Mouse (Mus musculus) CH12.LX (cell line): ENCODE data around the gene Snx9. TPM values are rescaled to one million over a fixed set of nuclear protein-coding genes. Genes with fewer than 3 reads are reported as not detected.

ENCODE experiments used
- DNase-seq: peaks from one replicate; pipeline ENCODE4 v3.0.0-alpha.2; 2013; ENCODE audit errors: extremely low read depth
- H3K27ac ChIP-seq: 2 replicates; pipeline ENCODE4 v1.5.1; 2012; ENCODE audit warnings: low read depth, mild to moderate bottlenecking, control low read depth, moderate library complexity; ENCODE audit not compliant: insufficient read depth
- H3K27me3 ChIP-seq: replicated peaks from 2 replicates; pipeline ENCODE3; 2012; ENCODE audit warnings: inconsistent platforms
- H3K36me3 ChIP-seq, 2 experiments: replicated peaks in 1 of 2; 2 replicates each; pipeline versions ENCODE3 to v1.6.1; 2012; ENCODE audit warnings: inconsistent platforms in 1 of 2, low read length in 1 of 2, mild to moderate bottlenecking in 1 of 2, mixed read lengths in 1 of 2, moderate library complexity in 1 of 2; ENCODE audit not compliant: control insufficient read depth in 1 of 2, insufficient read depth in 1 of 2
- H3K4me1 ChIP-seq, 2 experiments: 2 replicates each; pipeline ENCODE4 v1.6.1; 2012; ENCODE audit warnings: inconsistent platforms in 1 of 2, moderate library complexity in 1 of 2; ENCODE audit not compliant: insufficient read depth in 2 of 2, control insufficient read depth in 1 of 2
- H3K4me2 ChIP-seq: 2 replicates; pipeline ENCODE4 v1.6.1; 2012; ENCODE audit warnings: low read depth, mild to moderate bottlenecking, control low read depth; ENCODE audit not compliant: poor library complexity, insufficient read depth, severe bottlenecking
- H3K4me3 ChIP-seq, 3 experiments: fragments of 150-350 bp in 1 of 3; sonication (generic) in 1 of 3; replicated peaks in 1 of 3; 2 replicates each; pipeline versions ENCODE3 to v1.5.1; 2011 to 2012; ENCODE audit warnings: low read depth in 2 of 3, low read length in 2 of 3, mild to moderate bottlenecking in 2 of 3, moderate library complexity in 2 of 3, control low read depth in 1 of 3, improper control_type of control experiment in 1 of 3, inconsistent platforms in 1 of 3, mixed read lengths in 1 of 3; ENCODE audit not compliant: poor library complexity in 1 of 3
- H3K79me2 ChIP-seq: replicated peaks from 2 replicates; pipeline ENCODE4 v1.6.1; 2012; ENCODE audit warnings: mild to moderate bottlenecking, moderate library complexity; ENCODE audit not compliant: control insufficient read depth, poor library complexity, insufficient read depth, severe bottlenecking; ENCODE audit errors: extremely low read depth
- H3K9ac ChIP-seq: 2 replicates; pipeline ENCODE4 v1.6.1; 2012; ENCODE audit warnings: low read depth, mild to moderate bottlenecking, control low read depth, moderate library complexity; ENCODE audit not compliant: insufficient read depth
- H3K9me3 ChIP-seq: replicated peaks from 2 replicates; pipeline ENCODE3; 2012; ENCODE audit warnings: low read length, inconsistent platforms, mixed read lengths
- BHLHE40 ChIP-seq: IDR thresholded peaks from 2 replicates; pipeline ENCODE4 v1.6.1; 2011; ENCODE audit warnings: mild to moderate bottlenecking, low read depth, low read length, improper control_type of control experiment
- CHD2 ChIP-seq: IDR thresholded peaks from 2 replicates; pipeline ENCODE4 v1.6.1; 2011; ENCODE audit warnings: low read length, improper control_type of control experiment
- CTCF ChIP-seq, 2 experiments: IDR thresholded peaks in 1 of 2; conservative IDR thresholded peaks in 1 of 2; 2 replicates each; pipeline ENCODE4 v1.5.1; 2011 to 2012; ENCODE audit warnings: low read depth in 2 of 2, low read length in 2 of 2, improper control_type of control experiment in 1 of 2, inconsistent platforms in 1 of 2, mild to moderate bottlenecking in 1 of 2, moderate library complexity in 1 of 2
- ELF1 ChIP-seq: IDR thresholded peaks from 2 replicates; pipeline ENCODE4 v1.6.1; 2014; ENCODE audit warnings: low read depth, mild to moderate bottlenecking, inconsistent platforms, low read length, improper control_type of control experiment
- EP300 ChIP-seq: IDR thresholded peaks from 2 replicates; pipeline ENCODE4 v1.6.1; 2011; ENCODE audit warnings: low read length, improper control_type of control experiment
- ETS1 ChIP-seq: conservative IDR thresholded peaks from 2 replicates; pipeline ENCODE4 v1.6.1; 2012; ENCODE audit warnings: low read depth, mild to moderate bottlenecking, inconsistent platforms, low read length, improper control_type of control experiment, moderate library complexity
- HCFC1 ChIP-seq: IDR thresholded peaks from 2 replicates; pipeline ENCODE4 v1.6.1; 2012; ENCODE audit warnings: low read depth, mild to moderate bottlenecking, inconsistent platforms, low read length, improper control_type of control experiment
- IRF4 ChIP-seq: IDR thresholded peaks from 2 replicates; pipeline ENCODE4 v1.6.1; 2014; ENCODE audit warnings: low read depth, mild to moderate bottlenecking, inconsistent platforms, low read length, improper control_type of control experiment
- JUN ChIP-seq: IDR thresholded peaks from 2 replicates; pipeline ENCODE4 v1.6.1; 2011; ENCODE audit warnings: low read depth, mild to moderate bottlenecking, low read length, improper control_type of control experiment, moderate library complexity; ENCODE audit not compliant: insufficient read depth
- KAT2A ChIP-seq: IDR thresholded peaks from 2 replicates; pipeline ENCODE4 v1.6.1; 2012; ENCODE audit warnings: low read length, improper control_type of control experiment, inconsistent platforms; ENCODE audit not compliant: insufficient replicate concordance
- MAFK ChIP-seq: IDR thresholded peaks from 2 replicates; pipeline ENCODE4 v1.6.1; 2011; ENCODE audit warnings: low read length, improper control_type of control experiment; ENCODE audit not compliant: insufficient replicate concordance
- MAZ ChIP-seq: IDR thresholded peaks from 2 replicates; pipeline ENCODE4 v1.6.1; 2012; ENCODE audit warnings: low read depth, mild to moderate bottlenecking, inconsistent platforms, low read length, improper control_type of control experiment, moderate library complexity
- MEF2A ChIP-seq: IDR thresholded peaks from 2 replicates; pipeline ENCODE4 v1.6.1; 2014; ENCODE audit warnings: low read depth, mild to moderate bottlenecking, inconsistent platforms, low read length, improper control_type of control experiment, borderline replicate concordance
- NELFE ChIP-seq: IDR thresholded peaks from 2 replicates; pipeline ENCODE4 v1.6.1; 2011; ENCODE audit warnings: low read depth, low read length, improper control_type of control experiment
- POLR2A ChIP-seq: IDR thresholded peaks from 2 replicates; pipeline ENCODE4 v1.6.1; 2011; ENCODE audit warnings: low read depth, mild to moderate bottlenecking, improper control_type of control experiment, low read length
- TBP ChIP-seq: conservative IDR thresholded peaks from 2 replicates; pipeline ENCODE4 v1.6.1; 2011; ENCODE audit warnings: low read depth, low read length, improper control_type of control experiment
- USF1 ChIP-seq: IDR thresholded peaks from 2 replicates; pipeline ENCODE4 v1.6.1; 2014; ENCODE audit warnings: low read depth, mild to moderate bottlenecking, inconsistent platforms, low read length, improper control_type of control experiment
- USF2 ChIP-seq: conservative IDR thresholded peaks from 2 replicates; pipeline ENCODE4 v1.6.1; 2011; ENCODE audit warnings: low read depth, low read length, improper control_type of control experiment
- ZC3H11A ChIP-seq: IDR thresholded peaks from 2 replicates; pipeline ENCODE4 v1.6.1; 2012; ENCODE audit warnings: low read depth, mild to moderate bottlenecking, inconsistent platforms, low read length, improper control_type of control experiment
- ZKSCAN1 ChIP-seq: IDR thresholded peaks from 2 replicates; pipeline ENCODE4 v1.6.1; 2012; ENCODE audit warnings: low read depth, inconsistent platforms, low read length, improper control_type of control experiment, borderline replicate concordance
- ZMIZ1 ChIP-seq: IDR thresholded peaks from 2 replicates; pipeline ENCODE4 v1.6.1; 2012; ENCODE audit warnings: low read depth, mild to moderate bottlenecking, inconsistent platforms, low read length, improper control_type of control experiment
- ZNF384 ChIP-seq: IDR thresholded peaks from 2 replicates; pipeline ENCODE4 v1.6.1; 2012; ENCODE audit warnings: low read depth, low read length, improper control_type of control experiment, inconsistent platforms
- dilution Hi-C: fragments of 300-500 bp; cut with MboI; formaldehyde crosslinking; loops from 2 replicates; pipeline ENCODE4 v1.14.3; 2020; ENCODE audit warnings: low sequenced_read_pairs; ENCODE audit not compliant: extremely low pct_unique_long_range_greater_than_20kb, extremely low pct_ligation_motif_present
- in situ Hi-C: fragments of 300-500 bp; cut with MboI; formaldehyde crosslinking; loops from 3 replicates; pipeline ENCODE4 v1.14.3; 2019; ENCODE audit warnings: low sequenced_read_pairs, low pct_ligation_motif_present, low pct_unique_long_range_greater_than_20kb, mixed read lengths
- polyA plus RNA-seq: library from polyadenylated mRNA; unstranded; fragments of >175 nt; gene quantifications from 2 replicates; pipeline ENCODE4 v1.2.1, GENCODE M21; 2012; ENCODE audit warnings: low read depth; ENCODE audit not compliant: insufficient read length
- total RNA-seq, 2 experiments: library from RNA; depleted of rRNA; stranded (reverse); fragments of 300-350 nt in 1 of 2; fragments of >200 nt in 1 of 2; gene quantifications; 2 replicates each; pipeline ENCODE4 v1.2.3; 2012 to 2014

The Snx9 gene
- total and polyA plus RNA-seq, 3 experiments = 16.3 to 26.3 (median 17.1) TPM

- Histone ChIP-seq H3K4me2 (peak overlapping the region; percentile 65), H3K79me2 (no peaks in the 10 kb centered on the region; the same call in 1 of the 2 replicates), H3K27ac (no peak overlapping the region), H3K36me3 (peaks cover 4 to 16% of the 10 kb centered on the region in 2 experiments), H3K4me1 (peaks cover 20 to 39% of the 10 kb centered on the region in 2 experiments), H3K9me3 (peaks cover 13% of the 10 kb centered on the region), H3K27me3 (no peaks in the 10 kb centered on the region), H3K9ac (peak overlapping the region; percentile 88), H3K4me3 (peak overlapping the region in 2 of 3 experiments; percentile 13 to 67)
- in situ Hi-C loops (loop anchor here (5.0 kb wide), 1 partner anchor 34 kb away; no protein-coding TSS in a partner anchor), dilution Hi-C loops (no loop called here)
- TF ChIP-seq CTCF (conservative IDR thresholded peaks at IDR 0.05 in 1 of 2, IDR thresholded peaks at IDR 0.05 in 1 of 2; ENCODE audit: low read depth in 2 of 2, low read length in 2 of 2) = no peak
- TF ChIP-seq IRF4 = no peak
- no peak for TF ChIP-seq NELFE
- TF ChIP-seq CHD2 = no peak
- no peak for TF ChIP-seq USF2
- no peak for TF ChIP-seq HCFC1
- TF ChIP-seq ZMIZ1 = no peak
- TF ChIP-seq ZKSCAN1 = no peak
- TF ChIP-seq MEF2A = no peak
- no peak for TF ChIP-seq ZNF384
- TF ChIP-seq BHLHE40 = no peak
- TF ChIP-seq MAZ = no peak
- TF ChIP-seq MAFK = no peak
- no peak for TF ChIP-seq JUN
- no peak for TF ChIP-seq ZC3H11A
- DNase-seq = no peak
Measured at GRCm38 (mm10) chr17:5830832-5831231, 10.3 kb upstream of the Snx9 start.

DNA sequence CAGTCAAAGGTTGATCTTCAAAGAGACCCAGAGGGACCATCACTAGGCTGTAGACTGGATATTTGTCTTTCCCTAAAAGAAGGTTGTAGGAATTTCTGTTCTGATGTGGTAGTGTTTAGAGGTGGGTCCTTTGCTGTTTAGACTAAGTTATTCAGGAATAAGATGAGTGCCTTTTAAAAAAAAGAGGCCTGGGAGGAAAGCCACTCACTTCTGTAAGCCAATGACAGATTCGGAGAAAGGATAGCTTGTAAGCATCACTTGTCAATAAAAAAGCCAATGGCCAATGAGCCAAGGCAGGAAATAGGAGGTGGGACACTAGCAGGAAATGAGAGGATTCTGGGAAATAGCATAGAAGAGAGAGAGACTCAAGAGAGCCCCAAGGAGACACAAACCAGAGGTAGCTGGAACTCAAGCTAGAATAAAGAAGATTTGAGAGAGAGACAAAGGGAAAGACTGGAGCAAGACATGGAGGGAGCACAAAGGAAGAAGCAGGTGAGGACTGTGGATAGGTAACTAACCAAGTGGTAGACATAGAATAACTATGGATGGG, 9.8 kb upstream of the Snx9 start:
- Histone ChIP-seq H3K4me1 (peaks cover 20 to 39% of the 10 kb centered on the region in 2 experiments), H3K27ac (no peak overlapping the region), H3K9ac (peak overlapping the region; percentile 88), H3K4me3 (peak overlapping the region; percentile 33 to 67 (median 60)), H3K9me3 (peaks cover 13% of the 10 kb centered on the region), H3K79me2 (no peaks in the 10 kb centered on the region; the same call in 1 of the 2 replicates), H3K27me3 (no peaks in the 10 kb centered on the region), H3K4me2 (peak overlapping the region; percentile 65), H3K36me3 (peaks cover 4 to 16% of the 10 kb centered on the region in 2 experiments)
- in situ Hi-C loops = loop anchor here (5.0 kb wide), 1 partner anchor 34 kb away; no protein-coding TSS in a partner anchor
- dilution Hi-C loops = no loop called here
- DNase-seq = peak; percentile 37
- TF ChIP-seq ELF1 (peak; percentile 61), KAT2A (peak; percentile 49; the same call in 1 of the 2 replicates), ZNF384 (peak; percentile 93), IRF4 (no peak), CTCF (conservative IDR thresholded peaks at IDR 0.05 in 1 of 2, IDR thresholded peaks at IDR 0.05 in 1 of 2; ENCODE audit: low read depth in 2 of 2, low read length in 2 of 2) (no peak), USF1 (no peak), EP300 (no peak), TBP (peak; percentile 78; the same call in 1 of the 2 replicates), POLR2A (peak; percentile 61), HCFC1 (peak; percentile 81), MAFK (no peak), ETS1 (no peak), ZMIZ1 (no peak)
